Mouse (Mus musculus) thymus, postnatal 0 days (tissue): ENCODE data around the gene Dgat2. TPM values are rescaled to one million over a fixed set of nuclear protein-coding genes. Genes with fewer than 3 reads are reported as not detected.

Source experiments
- DNase-seq: peaks from one replicate; pipeline ENCODE4 v3.0.0-alpha.2; 2015; ENCODE audit warnings: low spot score
- polyA plus RNA-seq: library from polyadenylated mRNA; unstranded; fragments of >200 nt; fragmentation: Nextera tagmentation; extraction: Ambion mirVana; gene quantifications from 2 replicates; pipeline ENCODE4 v1.2.1, GENCODE M21; 2015

Gene Dgat2
- polyA plus RNA-seq, 1 experiment from 2014 or later, result 7.2 TPM

GRCm38 (mm10) chr7:99140511-99140910, 42.0 kb downstream of the Dgat2 start:
- DNase-seq, result no peak

DNA sequence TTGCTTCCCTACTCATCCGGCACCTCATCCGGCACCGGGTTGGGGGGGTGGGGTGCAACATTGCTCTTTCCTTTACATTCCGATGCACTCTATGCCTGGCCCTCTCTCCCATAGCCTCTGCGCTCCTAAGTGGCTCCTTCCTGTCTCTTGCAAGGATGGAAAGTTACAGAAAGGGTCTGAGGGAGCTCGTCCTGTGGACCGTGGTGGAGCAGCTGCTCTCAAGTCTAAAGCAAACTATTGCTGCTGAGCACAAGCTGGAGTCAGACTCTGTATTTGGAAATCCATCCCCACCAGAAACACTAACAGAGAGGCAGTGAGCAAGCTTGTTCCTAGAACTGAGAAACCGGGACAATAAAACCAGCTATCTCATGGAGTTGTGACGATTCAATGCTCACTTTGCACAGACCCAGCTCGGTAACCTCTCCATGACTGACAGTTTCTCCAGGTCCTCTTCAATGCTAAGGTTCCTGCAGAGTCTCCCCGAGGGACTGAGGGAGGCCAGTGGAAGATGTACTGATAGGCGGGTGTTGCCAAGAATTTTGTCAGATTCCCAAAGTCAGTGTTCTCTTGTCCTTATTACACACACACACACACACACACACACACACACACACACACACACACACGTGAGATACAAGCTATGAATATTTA, 42.6 kb downstream of the Dgat2 start:
- DNase-seq, result peak; percentile 54

DNA sequence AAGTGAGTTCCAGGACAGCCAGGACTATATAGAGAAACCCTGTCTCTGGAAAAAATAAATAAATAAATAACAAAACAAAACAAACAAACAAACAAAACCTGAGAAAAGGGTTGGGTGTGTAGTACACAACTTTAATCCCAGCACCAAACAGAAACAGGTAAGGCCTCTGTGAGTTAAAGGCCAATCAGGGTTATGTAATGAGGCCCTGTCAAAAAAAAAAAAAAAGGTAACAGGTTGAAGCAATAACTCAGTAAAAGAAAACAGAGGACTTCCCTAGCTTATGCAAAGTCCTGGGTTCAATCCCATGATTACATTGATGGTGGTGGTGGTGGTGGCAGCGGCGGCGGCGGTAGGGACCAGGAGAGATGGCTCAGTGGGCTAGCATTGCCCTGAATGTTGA, 45.0 kb downstream of the Dgat2 start:
- DNase-seq, result no peak

GRCm38 (mm10) chr7:99136789-99137188, 45.7 kb downstream of the Dgat2 start:
- DNase-seq, result no peak

- no peak for DNase-seq
These were observed 48.6 kb downstream of the Dgat2 start for GRCm38 (mm10) chr7:99133811-99134402.

GRCm38 (mm10) chr7:99132597-99132996, 49.9 kb downstream of the Dgat2 start:
- DNase-seq, result no peak

DNA sequence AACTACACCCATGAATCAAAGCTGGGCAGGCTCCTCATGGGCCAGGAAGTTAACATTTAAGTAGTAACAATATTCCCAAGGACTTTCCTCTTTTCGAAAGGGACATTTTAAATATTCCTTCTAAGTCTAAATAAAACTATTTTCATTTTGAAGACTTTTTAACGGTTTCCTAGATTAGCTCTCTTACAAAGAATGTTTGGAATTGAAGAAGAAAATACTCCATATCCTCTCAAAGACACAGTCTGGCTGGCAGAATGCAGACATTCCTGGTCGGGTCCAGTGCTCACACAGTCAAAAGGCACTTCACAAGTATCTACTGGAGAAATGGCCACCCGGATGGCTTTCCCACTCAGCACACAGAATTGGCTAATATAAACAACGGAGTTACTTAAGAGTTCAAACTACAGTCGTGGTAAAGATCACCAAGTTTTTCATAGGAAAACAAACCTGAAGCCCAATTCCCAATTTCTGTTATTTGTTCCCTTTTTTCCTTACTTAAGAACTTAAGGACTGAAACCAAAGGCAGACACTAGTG, 50.6 kb downstream of the Dgat2 start:
- DNase-seq, result no peak

GRCm38 (mm10) chr7:99128965-99129364, 53.6 kb downstream of the Dgat2 start:
- no peak for DNase-seq

DNA sequence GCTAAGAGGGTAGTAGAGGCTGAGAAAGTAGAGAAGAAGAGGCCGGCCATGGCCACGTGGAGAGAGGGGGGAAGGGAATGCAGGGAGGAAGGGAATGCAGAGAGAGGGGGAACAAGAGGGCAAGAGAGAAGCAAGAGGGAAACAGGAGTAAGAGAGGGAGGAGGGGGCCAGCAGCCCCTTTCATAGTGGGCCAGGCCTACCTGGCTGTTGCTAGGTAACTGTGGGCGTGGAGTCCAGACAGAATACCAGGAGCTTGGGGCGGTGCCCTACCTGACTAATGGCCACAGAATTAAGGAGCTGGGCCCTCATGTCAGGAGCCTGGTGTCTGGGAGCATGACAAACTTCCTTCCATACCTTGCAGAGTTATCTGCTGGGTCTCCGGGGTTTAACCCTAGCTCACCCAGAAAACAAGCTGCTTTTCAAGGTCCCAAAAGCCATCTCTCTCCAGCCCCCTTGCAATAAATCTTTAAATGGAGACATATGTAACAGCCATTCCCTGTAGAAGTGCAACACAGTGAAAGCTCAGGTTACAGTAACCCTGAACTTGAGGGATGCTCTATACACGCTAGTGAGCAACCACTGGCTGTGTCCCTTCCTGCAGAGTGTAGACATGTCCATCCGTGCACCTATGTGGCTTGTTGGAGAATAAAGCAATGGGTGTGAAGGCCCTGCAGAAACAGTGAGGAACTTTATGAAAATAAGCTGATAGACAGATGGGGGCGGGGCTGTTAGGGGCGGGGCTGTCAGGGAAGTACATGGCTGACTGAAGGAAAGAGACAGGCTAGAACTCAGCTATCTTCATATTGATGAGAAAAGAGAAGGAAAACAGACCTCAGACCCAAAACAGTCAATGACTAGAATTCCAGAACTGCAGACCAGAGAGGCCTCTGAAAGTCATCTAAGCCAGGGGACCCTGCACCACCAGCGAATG, 54.2 kb downstream of the Dgat2 start:
- DNase-seq, result no peak

GRCm38 (mm10) chr7:99126057-99126456, 56.5 kb downstream of the Dgat2 start:
- no peak for DNase-seq

GRCm38 (mm10) chr7:99122651-99123050, 59.9 kb downstream of the Dgat2 start:
- no peak for DNase-seq

DNA sequence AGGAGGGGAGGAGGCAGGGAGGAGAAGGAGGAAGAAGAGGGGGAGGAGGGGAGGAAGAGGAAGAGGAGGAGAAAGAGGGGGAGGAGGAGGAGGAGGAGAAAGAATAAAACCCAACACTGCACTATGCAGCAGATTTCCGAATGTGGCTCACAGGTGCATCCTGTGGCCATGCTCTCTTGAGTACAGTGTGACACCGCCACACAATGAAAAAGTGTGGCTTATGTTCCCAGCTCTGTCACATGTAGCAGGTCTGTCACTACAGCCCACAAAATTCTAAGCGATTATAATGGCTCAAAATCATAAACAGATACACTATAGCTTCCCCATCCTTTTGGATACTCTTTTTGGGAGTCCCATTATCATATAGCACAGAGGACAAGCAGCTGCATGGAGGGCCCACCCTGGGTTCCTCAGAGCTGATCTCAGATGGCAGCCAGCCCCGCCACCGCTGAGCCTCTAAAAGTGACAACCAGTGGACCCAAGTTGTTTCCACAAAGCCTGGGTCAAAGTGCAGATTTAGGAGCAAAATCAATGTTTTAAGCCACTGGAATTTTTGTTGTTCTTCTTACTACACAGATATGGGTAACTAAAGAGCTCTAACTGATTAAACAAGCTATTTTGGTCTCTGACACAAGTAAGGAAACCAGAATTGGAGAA, 61.5 kb downstream of the Dgat2 start:
- DNase-seq, result peak; percentile 79

DNA sequence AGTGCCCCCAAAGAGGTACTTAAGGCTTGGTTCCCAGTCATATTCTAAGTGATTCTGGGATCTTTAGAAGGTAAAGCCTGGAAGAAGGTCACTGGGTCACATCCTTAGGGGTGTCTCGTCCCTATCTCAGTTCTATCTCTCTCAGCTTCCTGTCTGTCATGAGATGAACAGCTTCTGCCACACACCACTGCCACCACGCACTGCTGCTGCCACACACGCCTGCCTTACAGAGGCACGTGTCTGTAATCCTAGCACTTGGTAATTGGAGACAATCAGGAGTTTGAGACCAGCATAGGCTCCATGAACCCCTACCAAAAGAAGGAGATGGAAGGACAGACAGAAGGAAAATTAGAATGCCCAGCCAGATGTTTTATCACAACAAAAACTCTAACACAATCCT, 62.4 kb downstream of the Dgat2 start:
- peak; percentile 46 for DNase-seq

- no peak for DNase-seq
These were observed 65.7 kb downstream of the Dgat2 start for GRCm38 (mm10) chr7:99116781-99117180.

DNA sequence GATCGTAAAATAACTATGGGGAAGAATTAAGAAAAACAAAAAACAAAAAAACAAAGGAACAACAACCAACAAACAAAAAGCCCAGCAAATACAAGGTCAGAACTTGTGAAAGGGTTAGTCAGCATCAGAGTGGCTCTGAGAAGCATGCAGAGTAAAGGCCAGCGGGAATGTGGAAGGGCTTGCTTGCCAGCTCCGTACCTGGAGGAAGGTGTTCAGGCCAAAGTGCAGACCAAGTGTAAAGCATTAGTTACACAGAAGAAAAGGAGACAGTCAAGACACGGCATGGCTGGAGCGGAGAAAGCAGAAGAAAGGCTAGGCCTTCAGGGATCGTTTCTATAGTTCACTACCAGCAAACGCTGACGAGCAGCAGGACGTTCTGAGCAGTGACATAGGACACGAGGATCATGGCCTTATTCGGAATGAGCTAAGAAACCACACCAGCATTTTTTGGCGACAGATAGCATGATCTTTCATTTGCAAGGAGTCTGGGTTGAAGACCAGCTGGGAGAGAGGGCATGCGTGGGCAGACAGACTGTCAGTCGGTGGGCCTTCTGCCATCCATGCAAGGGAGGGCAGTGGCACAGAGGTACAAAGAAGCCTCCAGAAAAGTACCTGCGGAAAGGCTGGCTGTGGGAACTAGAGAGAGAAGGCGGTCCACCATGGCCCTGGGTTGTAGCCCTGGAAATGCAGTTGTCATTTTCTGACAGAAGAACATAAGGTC, 68.4 kb downstream of the Dgat2 start:
- DNase-seq, result no peak

- peak; percentile 80 for DNase-seq
These were observed 75.0 kb downstream of the Dgat2 start for GRCm38 (mm10) chr7:99107566-99107965.

- DNase-seq, result no peak
These were observed 75.7 kb downstream of the Dgat2 start for GRCm38 (mm10) chr7:99106714-99107270.
